Mouse (Mus musculus) embryonic facial prominence, embryonic 10.5 days (tissue): ENCODE measurements around the gene Selplg. TPM values are rescaled to one million over a fixed set of nuclear protein-coding genes. Genes with fewer than 3 reads are reported as not detected.
A peak's percentile ranks its signal among the peaks of the same experiment; 100 is the strongest.

Experiments
- DNase-seq: peaks from one replicate; pipeline ENCODE4 v3.0.0-alpha.2; 2017; ENCODE audit warnings: low spot score
- H3K27ac ChIP-seq: fragments of 300-500 bp; sonication (generic); replicated peaks from 2 replicates; pipeline ENCODE4 v1.5.1; 2016; ENCODE audit warnings: mild to moderate bottlenecking
- H3K27me3 ChIP-seq: fragments of 300-500 bp; sonication (generic); replicated peaks from 2 replicates; pipeline ENCODE4 v1.6.1; 2016; ENCODE audit warnings: low read depth, mild to moderate bottlenecking; ENCODE audit not compliant: poor library complexity, severe bottlenecking
- H3K36me3 ChIP-seq: fragments of 300-500 bp; sonication (generic); replicated peaks from 2 replicates; pipeline ENCODE4 v1.6.1; 2016; ENCODE audit warnings: mild to moderate bottlenecking, moderate library complexity
- H3K4me1 ChIP-seq: fragments of 300-500 bp; sonication (generic); 2 replicates; pipeline ENCODE4 v1.6.1; 2016
- H3K4me3 ChIP-seq: fragments of 300-500 bp; sonication (generic); 2 replicates; pipeline ENCODE4 v1.5.1; 2016; ENCODE audit warnings: mild to moderate bottlenecking, moderate library complexity
- H3K9me3 ChIP-seq: fragments of 300-500 bp; sonication (generic); 2 replicates; pipeline ENCODE4 v1.6.1; 2016; ENCODE audit warnings: mild to moderate bottlenecking
- WGBS: fragments of 180-500 bp; shearing (Covaris S2); methylation state at CpG from one replicate; pipeline ENCODE4 v1.1.7; 2016; 5-methylcytosine and 5-hydroxymethylcytosine counted together
- polyA plus RNA-seq: library from polyadenylated mRNA; unstranded; fragments of >200 nt; fragmentation: Nextera tagmentation; extraction: Ambion mirVana; gene quantifications from 2 replicates; pipeline ENCODE4 v1.2.1, GENCODE M21; 2016

Gene Selplg
- polyA plus RNA-seq, 1 experiment from 2014 or later = 0.83 TPM

DNA sequence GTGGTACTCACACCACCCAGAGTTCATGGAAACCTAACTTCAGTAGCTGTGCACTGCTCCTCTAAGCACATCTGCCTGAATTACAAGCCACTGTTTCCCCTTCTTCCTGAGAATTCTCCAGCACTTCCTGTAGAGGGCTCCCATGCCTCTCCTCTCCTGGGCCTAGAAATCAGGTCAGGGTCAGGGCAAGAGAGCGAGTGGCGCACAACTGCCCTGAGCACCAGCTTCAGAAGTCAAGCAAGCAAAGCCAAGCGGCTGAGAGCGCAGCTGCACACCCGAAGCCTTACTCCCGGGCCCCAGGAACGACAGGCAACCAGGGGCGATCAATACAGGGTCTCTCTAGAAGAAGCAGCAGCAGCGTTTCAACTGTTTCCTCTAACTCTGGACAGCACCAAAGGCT, 15.2 kb upstream of the Selplg start:
- WGBS = 84% methylated on average over 9 of the region's 9 CpGs
- H3K9me3 ChIP-seq = no peaks in the 10 kb centered on the region
- H3K4me1 ChIP-seq = 0 out of 2 replicates have a peak, but pooled peaks cover 2% of the 10 kb centered on the region
- DNase-seq = no peak
- H3K4me3 ChIP-seq = no peak overlapping the region
- H3K36me3 ChIP-seq = peaks cover 98% of the 10 kb centered on the region
- H3K27me3 ChIP-seq = no peaks in the 10 kb centered on the region
- no peak overlapping the region for H3K27ac ChIP-seq

DNA sequence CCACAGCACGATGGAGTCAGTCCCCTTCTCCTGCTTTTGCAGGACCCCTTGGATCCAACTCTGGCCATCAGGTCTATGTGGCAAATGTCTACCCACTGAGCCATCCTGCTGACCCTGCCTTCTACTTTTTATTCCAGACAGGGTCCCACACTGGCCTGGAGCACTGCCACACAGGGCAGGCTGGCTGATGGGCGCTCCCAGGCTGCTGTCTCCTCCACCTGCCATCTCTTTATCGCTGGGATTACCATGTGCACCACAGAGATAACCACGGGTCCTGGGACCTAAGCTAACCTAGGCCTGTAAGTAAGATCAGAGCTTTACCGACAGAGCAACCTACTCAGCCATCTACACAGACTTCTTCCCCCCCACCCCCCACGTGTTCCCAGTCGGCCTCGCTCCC, 14.2 kb upstream of the Selplg start:
- WGBS = 91% methylated on average over 8 of the region's 8 CpGs
- no peak for DNase-seq
- peaks cover 100% of the 10 kb centered on the region for H3K36me3 ChIP-seq

GRCm38 (mm10) chr5:113845627-113846026, 13.2 kb upstream of the Selplg start:
- H3K4me1 ChIP-seq = 0 out of 2 replicates have a peak, but pooled peaks cover 2% of the 10 kb centered on the region
- H3K27me3 ChIP-seq = no peaks in the 10 kb centered on the region
- no peak overlapping the region for H3K27ac ChIP-seq
- H3K4me3 ChIP-seq = no peak overlapping the region
- WGBS = 90% methylated on average over 8 of the region's 8 CpGs
- no peak for DNase-seq
- no peaks in the 10 kb centered on the region for H3K9me3 ChIP-seq
- peaks cover 96% of the 10 kb centered on the region for H3K36me3 ChIP-seq

More for the DNA sequence above, 14.2 kb upstream of the Selplg start:
- no peak overlapping the region for H3K4me3 ChIP-seq
- H3K27me3 ChIP-seq = no peaks in the 10 kb centered on the region
- H3K4me1 ChIP-seq = 0 out of 2 replicates have a peak, but pooled peaks cover 2% of the 10 kb centered on the region
- no peak overlapping the region for H3K27ac ChIP-seq
- no peaks in the 10 kb centered on the region for H3K9me3 ChIP-seq

DNA sequence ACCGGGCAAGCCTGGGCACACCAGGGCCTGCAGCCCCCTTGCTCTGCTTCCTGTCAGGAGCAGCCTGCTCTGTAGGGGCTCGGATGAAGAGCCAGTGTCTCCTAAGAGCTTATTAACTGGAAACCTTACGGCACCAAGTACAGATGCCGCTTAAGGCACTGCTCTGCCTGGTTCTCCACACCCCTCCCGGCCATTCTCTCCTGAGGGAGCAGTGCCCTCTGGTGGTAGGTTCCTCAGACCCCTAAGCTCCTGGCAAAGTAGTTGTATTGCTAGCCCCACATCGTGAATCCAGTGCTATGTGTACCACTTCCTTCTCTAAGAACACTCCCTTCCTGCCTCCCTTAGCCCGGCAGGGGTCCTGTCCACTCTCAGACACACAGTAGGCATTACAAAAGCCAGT, 12.3 kb upstream of the Selplg start:
- 72% methylated on average over 7 of the region's 7 CpGs for WGBS
- Histone ChIP-seq H3K9me3 (no peaks in the 10 kb centered on the region), H3K36me3 (peaks cover 90% of the 10 kb centered on the region), H3K4me1 (0 out of 2 replicates have a peak, but pooled peaks cover 2% of the 10 kb centered on the region), H3K27ac (no peak overlapping the region; the same call in 1 of the 2 replicates), H3K4me3 (no peak overlapping the region), H3K27me3 (no peaks in the 10 kb centered on the region)
- DNase-seq = peak; percentile 54

DNA sequence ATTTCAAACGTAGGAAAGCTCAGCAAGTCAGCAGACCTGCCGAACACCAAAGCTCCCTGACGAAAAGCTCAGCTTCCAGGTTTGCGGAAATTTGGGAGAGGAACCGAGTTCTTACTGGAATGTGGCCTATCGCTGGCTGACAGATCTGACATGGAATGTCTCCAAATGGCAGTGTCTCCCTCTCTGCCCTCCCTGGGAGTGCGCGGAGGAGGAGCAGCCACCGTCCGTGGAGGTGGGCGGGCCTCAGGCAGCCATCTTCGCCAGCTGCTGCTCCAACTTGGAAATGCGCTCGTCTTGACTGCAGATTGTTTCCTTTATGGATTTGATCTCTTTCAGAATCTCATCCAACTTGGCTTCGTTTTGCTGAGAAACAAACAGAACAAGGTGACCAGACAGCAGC, 11.7 kb upstream of the Selplg start:
- H3K36me3 ChIP-seq = peaks cover 86% of the 10 kb centered on the region
- 85% methylated on average over 15 of the region's 15 CpGs for WGBS
- H3K27me3 ChIP-seq = no peaks in the 10 kb centered on the region

GRCm38 (mm10) chr5:113842906-113843305, 10.5 kb upstream of the Selplg start:
- no peaks in the 10 kb centered on the region for H3K9me3 ChIP-seq
- H3K4me1 ChIP-seq = 0 out of 2 replicates have a peak, but pooled peaks cover 2% of the 10 kb centered on the region
- peaks cover 74% of the 10 kb centered on the region for H3K36me3 ChIP-seq
- WGBS = 92% methylated on average over 9 of the region's 9 CpGs
- DNase-seq = no peak
- H3K27me3 ChIP-seq = no peaks in the 10 kb centered on the region
- peak overlapping the region; percentile 24; the same call in 1 of the 2 replicates for H3K27ac ChIP-seq
- no peak overlapping the region for H3K4me3 ChIP-seq

More for the DNA sequence above, 11.7 kb upstream of the Selplg start:
- no peak overlapping the region for H3K4me3 ChIP-seq
- DNase-seq = no peak
- H3K4me1 ChIP-seq = 0 out of 2 replicates have a peak, but pooled peaks cover 2% of the 10 kb centered on the region
- no peak overlapping the region; the same call in 1 of the 2 replicates for H3K27ac ChIP-seq
- no peaks in the 10 kb centered on the region for H3K9me3 ChIP-seq

DNA sequence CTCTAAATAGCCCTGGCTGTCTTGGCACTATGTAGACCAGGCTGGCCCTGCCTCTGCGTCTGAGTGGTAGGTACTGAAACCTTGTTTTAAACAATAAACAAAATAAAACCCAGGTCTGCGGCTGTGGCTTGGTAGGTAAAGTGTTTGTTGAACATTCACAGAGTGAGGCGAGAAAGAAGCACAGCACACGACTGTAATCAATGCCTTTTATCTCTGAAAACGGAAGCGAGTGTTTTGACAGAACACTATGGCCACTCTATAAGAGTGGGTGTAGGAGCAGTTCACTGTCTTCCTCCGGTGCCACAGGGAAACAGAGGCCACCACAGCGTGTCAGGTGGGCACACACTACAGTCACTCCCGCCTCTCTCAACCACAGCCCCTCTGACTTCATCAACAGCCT, 9.8 kb upstream of the Selplg start:
- Histone ChIP-seq H3K4me1 (0 out of 2 replicates have a peak, but pooled peaks cover 2% of the 10 kb centered on the region), H3K27ac (no peak overlapping the region), H3K27me3 (no peaks in the 10 kb centered on the region), H3K36me3 (peaks cover 68% of the 10 kb centered on the region), H3K4me3 (no peak overlapping the region), H3K9me3 (no peaks in the 10 kb centered on the region)
- WGBS = 91% methylated on average over 9 of the region's 9 CpGs
- DNase-seq = no peak

DNA sequence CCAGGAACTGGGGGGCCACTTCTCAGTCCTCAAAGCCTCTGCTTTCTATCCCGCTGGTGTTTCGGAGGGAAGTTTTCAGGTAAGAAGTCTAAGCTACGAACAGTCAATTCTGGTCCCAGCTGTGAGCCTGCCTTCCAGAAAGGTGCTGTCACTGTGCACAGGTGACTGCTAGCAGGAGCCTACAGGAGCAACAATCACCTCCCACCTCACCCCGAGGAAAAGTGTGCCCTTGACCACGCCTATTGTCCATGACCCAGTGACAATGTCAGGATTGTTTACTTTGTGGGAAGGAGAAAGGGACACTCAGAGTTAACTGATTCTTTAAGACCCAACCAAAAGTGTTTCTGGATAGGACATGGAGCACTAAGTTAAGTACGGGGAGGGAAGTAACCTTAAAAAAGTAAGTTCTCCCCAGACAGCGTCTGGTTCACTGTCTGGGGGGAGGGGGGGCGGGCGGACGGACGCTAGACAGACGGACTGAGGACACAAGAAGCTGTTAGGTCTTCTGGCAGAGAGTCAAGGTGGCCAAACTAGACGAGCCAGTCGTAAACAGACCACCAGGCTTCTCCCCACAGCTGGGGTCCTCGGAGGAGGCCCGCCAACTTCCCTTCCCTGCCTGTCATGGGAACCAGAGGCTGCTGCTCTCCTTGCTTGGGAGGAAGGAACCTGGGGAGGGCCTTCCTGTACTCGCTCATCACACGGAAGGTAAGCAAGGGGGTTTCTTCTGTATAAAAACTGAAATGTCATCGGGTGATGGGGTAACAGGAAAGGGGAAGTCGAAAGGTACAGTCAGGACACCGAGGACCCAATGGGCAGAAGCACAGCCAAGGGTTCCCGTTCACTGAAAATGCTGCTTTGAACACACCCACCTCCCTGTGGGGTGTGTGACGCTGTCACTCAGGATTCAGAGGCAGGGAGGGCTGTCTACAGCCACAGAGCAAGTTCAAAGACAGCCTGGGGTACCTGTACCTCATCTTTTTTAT, 9.1 kb upstream of the Selplg start:
- WGBS = 89% methylated on average over 23 of the region's 23 CpGs
- H3K9me3 ChIP-seq = no peaks in the 10 kb centered on the region
- H3K36me3 ChIP-seq = peaks cover 61% of the 10 kb centered on the region
- no peaks in the 10 kb centered on the region for H3K27me3 ChIP-seq
- H3K4me3 ChIP-seq = no peak overlapping the region
- no peak for DNase-seq
- 0 out of 2 replicates have a peak, but pooled peaks cover 2% of the 10 kb centered on the region for H3K4me1 ChIP-seq
- no peak overlapping the region for H3K27ac ChIP-seq

- no peak for DNase-seq
- Histone ChIP-seq H3K27ac (no peak overlapping the region), H3K36me3 (peaks cover 50% of the 10 kb centered on the region), H3K4me1 (0 out of 2 replicates have a peak, but pooled peaks cover 2% of the 10 kb centered on the region), H3K9me3 (no peaks in the 10 kb centered on the region), H3K4me3 (no peak overlapping the region), H3K27me3 (no peaks in the 10 kb centered on the region)
- WGBS = 93% methylated on average over 4 of the region's 4 CpGs
These were observed 8.0 kb upstream of the Selplg start for GRCm38 (mm10) chr5:113840443-113840842.

DNA sequence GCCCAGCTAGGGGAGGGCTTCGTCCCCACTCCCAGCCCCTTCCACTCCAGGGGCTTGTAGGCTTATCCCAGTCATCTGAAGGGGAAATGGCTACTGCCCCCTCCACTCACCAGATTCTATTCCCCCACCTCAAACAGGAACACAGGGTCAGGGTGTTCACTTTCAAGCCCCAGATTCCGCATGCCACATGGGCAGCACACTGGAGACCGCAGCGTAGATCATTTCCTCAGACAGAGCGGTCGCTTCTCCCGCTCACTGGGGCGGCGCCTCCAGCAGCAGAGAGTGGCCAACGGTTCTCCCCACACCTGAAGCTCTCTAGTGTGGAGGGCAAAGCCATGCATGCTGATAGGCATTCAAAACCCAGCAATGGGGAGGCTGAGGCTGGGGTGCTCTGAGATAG, 4.5 kb upstream of the Selplg start:
- WGBS = 90% methylated on average over 10 of the region's 10 CpGs
- Histone ChIP-seq H3K9me3 (no peaks in the 10 kb centered on the region), H3K36me3 (peaks cover 15% of the 10 kb centered on the region), H3K4me3 (no peak overlapping the region), H3K27ac (no peak overlapping the region), H3K27me3 (no peaks in the 10 kb centered on the region), H3K4me1 (peaks cover 8% of the 10 kb centered on the region)
- DNase-seq = no peak

DNA sequence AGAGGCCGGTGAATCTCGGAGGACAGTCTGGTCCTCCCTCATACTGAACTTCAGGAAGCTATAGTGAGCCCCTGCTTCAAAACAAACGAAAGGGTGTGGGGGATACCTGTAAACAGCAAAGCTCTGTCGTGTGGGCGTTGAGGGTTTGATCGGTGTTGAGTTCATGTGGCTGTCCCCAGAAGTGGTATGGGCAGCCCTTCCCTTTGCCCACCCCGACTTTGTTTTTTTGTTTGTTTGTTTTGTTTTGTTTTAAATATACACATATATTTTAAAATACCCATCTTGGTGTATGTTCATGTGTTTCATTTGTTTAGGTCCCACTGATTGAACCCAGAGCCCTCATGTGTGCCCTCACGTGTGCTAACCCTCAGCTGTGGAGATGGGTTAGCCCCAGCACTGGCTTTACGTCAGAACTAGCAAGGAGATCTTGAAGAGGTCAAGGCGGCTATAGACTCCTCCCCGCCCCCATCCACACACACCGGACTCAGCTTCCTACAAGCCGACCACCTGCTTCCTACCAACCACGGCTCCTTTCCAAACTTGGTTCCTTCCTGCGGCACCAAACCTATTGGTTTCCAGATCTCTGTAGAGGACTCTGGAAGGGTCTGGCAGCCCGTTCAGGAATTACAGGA, 988 bp upstream of the Selplg start:
- Histone ChIP-seq H3K27me3 (no peaks in the 10 kb centered on the region), H3K4me1 (peaks cover 12% of the 10 kb centered on the region), H3K4me3 (no peak overlapping the region), H3K36me3 (no peaks in the 10 kb centered on the region), H3K9me3 (no peaks in the 10 kb centered on the region), H3K27ac (no peak overlapping the region)
- 71% methylated on average over 16 of the region's 16 CpGs for WGBS
- no peak for DNase-seq

- Histone ChIP-seq H3K27me3 (no peaks in the 10 kb centered on the region), H3K27ac (no peak overlapping the region), H3K4me1 (peaks cover 16% of the 10 kb centered on the region), H3K4me3 (no peak overlapping the region), H3K9me3 (no peaks in the 10 kb centered on the region), H3K36me3 (no peaks in the 10 kb centered on the region)
- DNase-seq = no peak
- WGBS = 72% methylated on average over 3 of the region's 3 CpGs
These were observed 703 bp downstream of the Selplg start for GRCm38 (mm10) chr5:113831741-113832140.
